Mouse (Mus musculus) Patski (cell line): ENCODE measurements around the gene Abcc4. TPM values are rescaled to one million over a fixed set of nuclear protein-coding genes. Genes with fewer than 3 reads are reported as not detected.

Experiments used
- ATAC-seq: fragments of 100-300 bp; one replicate; pipeline ENCODE4 v1.8.0; 2021
- CTCF ChIA-PET: fragments of 350-600 bp; sonication (Branson Sonifier 250); formaldehyde crosslinking; loops from one replicate; lab custom pipeline; 2022; ENCODE audit warnings: inconsistent platforms; lab: Charles Lee
- POLR2A ChIA-PET: fragments of 350-600 bp; sonication (Branson Sonifier 250); formaldehyde crosslinking; loops from one replicate; lab custom pipeline; 2022; ENCODE audit warnings: antibody characterized with exemption, inconsistent platforms; lab: Charles Lee
- DNase-seq: peaks from one replicate; pipeline ENCODE4 v3.0.0-alpha.2; 2011; ENCODE audit warnings: low read depth, low spot score
- H3K27me3 ChIP-seq: fragments of 371-371 bp; one replicate; pipeline ENCODE4 v1.5.1; 2021
- CTCF ChIP-seq: fragments of 100-300 bp; IDR thresholded peaks from one replicate; pipeline ENCODE4 v1.5.1; 2021
- in situ Hi-C: fragments of 300-500 bp; cut with MboI; formaldehyde crosslinking; loops from 3 replicates; pipeline ENCODE4 v1.11.1; 2018; ENCODE audit warnings: low pct_unique_long_range_greater_than_20kb, mixed read lengths
- polyA plus RNA-seq: library from polyadenylated mRNA; unstranded; gene quantifications from one replicate; pipeline ENCODE4 v1.2.3, GENCODE M21; 2021

The Abcc4 gene
- polyA plus RNA-seq, 1 experiment from 2014 or later, result 52.8 TPM

DNA sequence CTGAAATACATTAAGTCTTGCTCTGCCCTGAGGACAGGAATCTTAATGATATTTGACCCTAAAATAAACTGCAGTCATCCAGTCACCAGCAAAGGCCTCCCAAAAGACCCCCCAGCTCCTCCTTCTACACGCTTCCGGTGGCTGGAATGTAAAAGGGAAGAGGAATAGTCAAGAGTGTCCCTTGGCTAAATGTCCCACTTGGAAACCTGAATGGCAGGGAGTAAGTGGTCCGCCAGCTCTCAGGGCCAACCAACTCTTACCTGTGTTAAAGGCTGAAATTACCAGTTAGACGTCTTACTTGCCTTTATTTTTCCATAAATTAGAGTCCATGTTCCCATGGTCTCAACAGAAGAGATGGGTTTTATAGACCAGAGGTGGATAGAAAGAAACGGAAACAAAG lies 6.9 kb upstream of the Abcc4 start:
- DNase-seq, result no peak
- ChIA-PET CTCF (interaction anchor here (0.7 to 1.4 kb wide), 5 partner anchors 9 to 57 kb away, joined by 3 to 7 read pairs (median 4); no protein-coding TSS in a partner anchor), POLR2A (no interaction called here)
- no peaks in the 10 kb centered on the region for H3K27me3 ChIP-seq
- in situ Hi-C loops, result no loop called here
- ATAC-seq, result no peak
- no peak for TF ChIP-seq CTCF

DNA sequence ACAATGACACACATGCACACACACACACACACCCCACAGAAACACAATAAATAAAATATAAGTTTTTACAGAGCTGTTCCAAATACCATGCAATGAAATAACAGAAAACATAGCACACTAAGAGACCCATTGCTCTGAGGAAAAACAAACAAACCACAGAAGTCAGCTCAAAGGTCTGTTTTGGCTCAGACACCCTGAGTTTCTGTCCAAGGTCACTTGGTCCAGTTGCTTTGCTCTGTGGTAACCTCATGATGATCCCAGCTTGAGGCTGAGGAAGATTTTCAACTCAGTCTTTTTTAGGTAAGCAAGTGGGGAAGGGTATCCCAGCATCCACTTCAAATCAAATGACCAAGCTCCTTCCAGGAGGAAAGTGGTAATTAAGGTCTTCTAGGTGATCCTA lies 4.9 kb upstream of the Abcc4 start:
- no peaks in the 10 kb centered on the region for H3K27me3 ChIP-seq
- ATAC-seq, result no peak
- CTCF ChIA-PET, result interaction anchor here (1.5 kb wide), 1 partner anchor 8 kb away, joined by 3 read pairs; no protein-coding TSS in a partner anchor
- in situ Hi-C loops, result no loop called here
- no peak for DNase-seq
- POLR2A ChIA-PET, result no interaction called here
- no peak for TF ChIP-seq CTCF

DNA sequence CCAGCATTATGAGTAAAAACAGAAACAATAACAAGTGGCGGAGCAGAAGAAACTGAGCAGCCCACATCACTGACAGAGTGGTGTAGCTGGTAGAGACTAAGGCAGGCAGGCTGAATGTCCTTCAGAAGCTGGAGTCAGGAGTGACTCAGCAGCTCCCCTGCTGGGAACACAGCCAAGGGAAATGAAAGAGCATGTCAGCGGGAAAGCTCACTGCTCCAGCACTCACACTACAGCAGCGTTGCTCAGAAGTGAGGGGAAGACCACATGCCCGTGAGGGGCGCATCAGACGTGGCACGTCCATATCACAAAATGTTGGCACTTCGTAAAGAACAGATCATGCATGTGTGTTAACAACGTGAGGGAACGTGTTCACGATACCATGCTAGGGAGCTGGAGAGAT lies 3.7 kb upstream of the Abcc4 start:
- ChIA-PET POLR2A (no interaction called here), CTCF (interaction anchor here (0.5 to 1.8 kb wide), 3 partner anchors 46 to 224 kb away, joined by 3 to 6 read pairs (median 3); no protein-coding TSS in a partner anchor)
- peak; percentile 90 for DNase-seq
- in situ Hi-C loops, result no loop called here
- no peak for TF ChIP-seq CTCF
- no peaks in the 10 kb centered on the region for H3K27me3 ChIP-seq
- peak; percentile 81 for ATAC-seq

DNA sequence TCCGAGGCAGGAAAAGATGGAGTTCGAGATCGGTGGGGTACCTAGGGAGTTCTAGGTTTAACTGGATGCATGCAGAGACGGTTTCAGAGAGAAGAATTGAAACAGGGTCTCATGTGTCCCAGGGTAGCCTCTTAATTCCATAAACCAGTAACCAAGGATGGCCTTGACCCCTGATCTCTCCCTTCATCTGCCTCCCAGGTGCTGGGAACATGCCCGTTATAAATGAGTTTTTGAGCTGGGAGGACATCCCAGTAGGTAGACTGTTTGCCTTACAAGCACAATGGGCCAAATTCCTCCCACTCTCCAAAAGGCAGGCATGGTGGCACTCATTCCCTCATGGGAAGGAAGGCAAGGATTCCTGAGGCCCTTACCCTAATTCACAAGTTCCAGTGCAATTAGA lies 2.1 kb upstream of the Abcc4 start:
- no peak for ATAC-seq
- H3K27me3 ChIP-seq, result no peaks in the 10 kb centered on the region
- in situ Hi-C loops, result no loop called here
- ChIA-PET POLR2A (no interaction called here), CTCF (no interaction called here)
- no peak for TF ChIP-seq CTCF
- no peak for DNase-seq

DNA sequence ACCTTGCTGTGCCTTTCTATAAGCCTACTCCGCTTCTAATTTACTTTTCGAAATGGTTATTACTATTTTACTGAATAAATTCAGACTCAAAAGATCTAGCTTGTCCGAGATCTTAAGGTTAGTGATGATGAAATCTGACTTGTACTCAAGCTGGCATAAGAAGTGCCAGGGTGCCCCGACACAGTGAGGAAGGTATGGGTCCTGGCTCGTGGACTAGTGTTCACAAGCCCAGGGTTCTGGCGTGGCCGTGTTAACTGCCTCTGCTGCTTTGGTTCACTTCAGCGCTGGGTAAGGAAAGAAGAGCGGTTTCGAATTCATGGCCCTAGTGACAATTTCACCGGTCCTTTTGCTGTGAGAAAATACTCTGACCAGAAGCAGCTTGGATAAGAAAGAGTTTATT lies 943 bp upstream of the Abcc4 start:
- DNase-seq (no peak), ATAC-seq (no peak)
- H3K27me3 ChIP-seq, result no peaks in the 10 kb centered on the region
- TF ChIP-seq CTCF, result no peak
- ChIA-PET POLR2A (no interaction called here), CTCF (interaction anchor here (0.9 to 1.3 kb wide), 3 partner anchors 11 to 61 kb away, joined by 3 to 4 read pairs (median 3); no protein-coding TSS in a partner anchor)
- in situ Hi-C loops, result no loop called here

DNA sequence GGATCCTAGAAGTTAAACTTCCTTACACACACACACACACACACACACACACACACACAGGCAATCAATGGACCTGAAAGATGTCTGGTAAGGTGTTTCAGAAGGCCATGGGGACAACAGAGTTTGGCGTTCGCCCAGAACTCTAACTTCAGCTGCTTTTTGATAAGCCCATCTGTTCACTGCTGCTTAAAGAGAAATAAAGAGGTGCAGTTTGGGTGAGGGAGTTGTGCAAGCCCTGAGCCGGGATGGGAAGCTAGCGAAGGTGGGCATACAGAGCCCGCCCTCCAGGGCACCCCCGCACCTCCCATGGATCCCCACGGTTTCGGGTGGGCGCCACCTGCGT lies 583 bp downstream of the Abcc4 start:
- DNase-seq, result no peak
- TF ChIP-seq CTCF, result no peak
- POLR2A ChIA-PET, result interaction anchor here (0.7 kb wide), 1 partner anchor 61 kb away, joined by 5 read pairs; no protein-coding TSS in a partner anchor
- H3K27me3 ChIP-seq, result no peaks in the 10 kb centered on the region
- in situ Hi-C loops, result no loop called here
- ATAC-seq, result no peak
- CTCF ChIA-PET, result interaction anchor here (1.3 kb wide), 1 partner anchor 22 kb away, joined by 3 read pairs; no protein-coding TSS in a partner anchor

DNA sequence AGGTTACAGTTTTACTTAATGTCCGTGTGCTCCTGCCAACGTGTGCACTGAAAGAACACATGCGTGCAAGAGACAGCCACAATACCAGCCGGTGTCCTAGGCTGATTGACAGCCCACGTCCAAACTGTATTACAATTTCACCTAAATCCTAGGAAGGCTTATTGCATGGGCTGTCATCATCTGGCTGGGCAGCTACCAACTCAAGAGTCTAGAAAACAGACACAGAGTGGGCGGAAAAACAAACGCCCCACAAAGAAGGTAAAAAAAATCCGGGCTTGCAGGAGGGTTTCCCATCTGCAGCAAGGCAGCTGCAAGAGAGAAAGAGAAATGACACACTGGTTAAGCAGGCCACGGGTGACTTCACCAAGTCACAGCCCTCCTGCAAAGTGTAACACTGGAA lies 2.7 kb downstream of the Abcc4 start:
- DNase-seq (no peak), ATAC-seq (no peak)
- in situ Hi-C loops, result loop anchor here (5.0 kb wide), 2 partner anchors 64 to 66 kb away; no protein-coding TSS in a partner anchor
- POLR2A ChIA-PET, result interaction anchor here (0.9 to 1.9 kb wide), 2 partner anchors 12 to 64 kb away, joined by 6 read pairs; no protein-coding TSS in a partner anchor
- CTCF ChIA-PET, result interaction anchor here (1.2 to 3.7 kb wide), 4 partner anchors 10 to 65 kb away, joined by 4 to 29 read pairs (median 6); no protein-coding TSS in a partner anchor
- no peaks in the 10 kb centered on the region for H3K27me3 ChIP-seq
- no peak for TF ChIP-seq CTCF

DNA sequence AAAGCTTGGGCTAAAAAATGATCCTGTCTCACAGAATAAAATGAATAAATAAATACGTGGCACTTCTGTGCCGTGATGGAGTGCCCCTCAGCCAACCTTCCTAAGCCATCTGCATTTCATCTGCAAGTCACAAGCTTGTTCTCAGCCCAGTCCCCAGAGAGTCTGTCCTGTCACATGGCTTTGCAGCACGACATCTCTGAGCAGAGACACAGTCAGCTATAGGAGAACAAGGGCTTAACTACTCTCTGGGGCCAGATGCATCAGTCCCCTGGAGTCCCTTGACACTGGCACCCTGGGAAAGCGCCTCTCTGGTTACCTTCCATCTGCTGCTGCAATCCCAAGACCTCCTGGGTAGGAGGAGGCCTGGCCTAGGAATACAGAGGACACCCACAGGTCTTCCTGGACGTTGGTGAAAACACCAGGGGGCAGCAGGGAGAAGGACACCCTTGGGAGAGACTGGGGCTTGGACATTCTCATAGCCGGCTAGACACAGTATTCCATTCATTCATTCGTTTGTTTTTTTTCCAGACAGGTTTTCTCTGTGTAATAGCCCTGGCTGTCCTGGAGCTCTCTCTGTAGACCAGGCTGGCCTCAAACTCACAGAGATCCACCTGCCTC lies 3.9 kb downstream of the Abcc4 start:
- H3K27me3 ChIP-seq, result no peaks in the 10 kb centered on the region
- DNase-seq, result no peak
- peak; percentile 52 for ATAC-seq
- ChIA-PET CTCF (interaction anchor here (0.7 to 3.7 kb wide), 6 partner anchors 10 to 115 kb away, joined by 3 to 29 read pairs (median 4); no protein-coding TSS in a partner anchor), POLR2A (interaction anchor here (1.9 kb wide), 1 partner anchor 65 kb away, joined by 6 read pairs; no protein-coding TSS in a partner anchor)
- no peak for TF ChIP-seq CTCF
- in situ Hi-C loops, result loop anchor here (5.0 kb wide), 2 partner anchors 65 kb away; no protein-coding TSS in a partner anchor

DNA sequence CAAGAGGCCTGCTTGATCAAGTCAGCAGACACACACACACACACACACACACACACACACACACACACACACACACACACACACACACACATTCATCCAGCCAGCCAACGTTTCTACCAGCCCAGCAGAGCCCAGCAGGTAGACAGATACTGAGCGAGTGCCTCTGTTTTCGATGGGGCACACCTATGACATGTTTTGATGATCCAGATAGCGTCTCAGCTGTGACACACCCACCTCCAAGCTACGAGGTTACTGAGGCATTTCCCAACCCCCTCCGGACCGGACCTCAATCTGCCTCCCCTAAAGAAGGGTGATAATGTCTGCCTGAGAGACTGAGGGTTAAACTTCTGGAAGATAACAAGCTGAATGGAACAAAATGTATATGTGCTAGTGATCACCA lies 5.4 kb downstream of the Abcc4 start:
- H3K27me3 ChIP-seq, result no peaks in the 10 kb centered on the region
- in situ Hi-C loops, result loop anchor here (5.0 kb wide), 2 partner anchors 63 to 67 kb away; no protein-coding TSS in a partner anchor
- ChIA-PET CTCF (no interaction called here), POLR2A (no interaction called here)
- no peak for TF ChIP-seq CTCF
- ATAC-seq (no peak), DNase-seq (no peak)

DNA sequence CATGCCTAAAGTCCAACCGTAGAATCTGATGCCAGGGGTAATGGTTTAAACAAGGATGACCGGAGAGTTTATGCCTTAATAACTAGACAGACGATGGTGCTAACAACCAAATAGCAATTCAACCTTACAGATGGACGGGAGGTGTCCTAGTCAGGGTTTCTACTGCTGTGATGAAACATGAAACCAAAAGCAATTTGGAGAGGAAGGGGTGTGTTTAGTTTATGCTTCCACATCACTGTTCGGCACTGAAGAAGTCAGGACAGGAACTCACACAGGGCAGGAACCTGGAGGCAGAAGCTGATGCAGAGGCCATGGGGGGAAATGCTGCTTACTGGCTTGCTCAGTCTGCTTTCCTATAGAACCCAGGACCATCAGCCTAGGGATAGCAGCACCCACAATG lies 6.1 kb downstream of the Abcc4 start:
- ChIA-PET POLR2A (no interaction called here), CTCF (no interaction called here)
- no peaks in the 10 kb centered on the region for H3K27me3 ChIP-seq
- TF ChIP-seq CTCF, result no peak
- DNase-seq, result no peak
- in situ Hi-C loops, result loop anchor here (5.0 kb wide), 2 partner anchors 63 to 67 kb away; no protein-coding TSS in a partner anchor
- ATAC-seq, result no peak

DNA sequence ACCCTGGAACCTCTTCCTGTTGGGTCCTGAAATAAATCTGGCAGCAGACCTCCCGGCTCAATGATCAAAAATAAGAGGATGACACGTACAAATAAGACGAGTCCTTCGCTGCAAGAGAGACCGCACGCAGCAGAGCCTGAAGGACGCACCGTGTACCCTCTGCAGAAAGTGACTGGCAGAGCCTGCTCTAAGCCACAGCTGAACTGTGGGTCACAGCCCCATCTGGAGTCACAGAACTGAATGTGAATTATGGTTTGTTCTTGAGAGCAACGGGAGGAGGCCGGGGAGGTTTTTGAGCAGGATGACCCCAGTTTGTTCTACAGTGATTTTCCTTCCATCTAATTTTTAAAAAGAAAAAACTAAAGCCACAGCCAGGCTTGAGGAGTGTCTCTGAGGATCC lies 6.5 kb downstream of the Abcc4 start:
- DNase-seq (no peak), ATAC-seq (no peak)
- in situ Hi-C loops, result no loop called here
- H3K27me3 ChIP-seq, result no peaks in the 10 kb centered on the region
- ChIA-PET CTCF (no interaction called here), POLR2A (no interaction called here)
- TF ChIP-seq CTCF, result no peak
